Mouse (Mus musculus) hematopoietic stem cell, adult 5-6 weeks (primary cell): Measurements from ENCODE around the gene Wdr5. TPM values are rescaled to one million over a fixed set of nuclear protein-coding genes. Genes with fewer than 3 reads are reported as not detected.
"Not testable (repeated sequence)": the region's sequence is repeated elsewhere in the genome, so short reads cannot be mapped to it uniquely, and the experiment has no call there.

ENCODE experiments used
- ATAC-seq, 2 experiments: fragments of 125-278 bp in 1 of 2; replicated peaks in 1 of 2; 2 replicates each; pipeline ENCODE4 v1.8.0; 2016 to 2017; ENCODE audit warnings: inconsistent platforms in 2 of 2, mild to moderate bottlenecking in 2 of 2, moderate number of reproducible peaks in 2 of 2, low read depth in 1 of 2, moderate TSS enrichment in 1 of 2; ENCODE audit not compliant: low FRiP score in 2 of 2, poor library complexity in 2 of 2, severe bottlenecking in 2 of 2, insufficient read depth in 1 of 2, low TSS enrichment in 1 of 2
- total RNA-seq: library from RNA; stranded (forward); fragments of 172-1452, 232-1000 nt; gene quantifications from 2 replicates; pipeline ENCODE4 v1.2.3, GENCODE M21; 2017

Gene Wdr5
- total RNA-seq, 1 experiment from 2014 or later: 75.7 TPM

- no peak for ATAC-seq
Measured at GRCm38 (mm10) chr2:27488362-27488761, 26.6 kb upstream of the Wdr5 start.

- no peak for ATAC-seq
Measured at GRCm38 (mm10) chr2:27490939-27491338, 24.0 kb upstream of the Wdr5 start.

- ATAC-seq: no peak
Measured at GRCm38 (mm10) chr2:27493971-27494370, 21.0 kb upstream of the Wdr5 start.

- no peak for ATAC-seq
Measured at GRCm38 (mm10) chr2:27496391-27497028, 18.4 kb upstream of the Wdr5 start.

- peak; percentile 65 to 68; a peak in 3 of 4 replicates for ATAC-seq
Measured at GRCm38 (mm10) chr2:27504113-27504885, 10.7 kb upstream of the Wdr5 start.

- no peak for ATAC-seq
Measured at GRCm38 (mm10) chr2:27505539-27505938, 9.4 kb upstream of the Wdr5 start.

- not testable (repeated sequence) for ATAC-seq
Measured at GRCm38 (mm10) chr2:27506658-27507057, 8.3 kb upstream of the Wdr5 start.

GRCm38 (mm10) chr2:27507562-27507961, 7.4 kb upstream of the Wdr5 start, which contains the start of gene Brd3:
TSS of gene Brd3 (minus strand) at chr2:27507662.
- ATAC-seq: no peak

GRCm38 (mm10) chr2:27510706-27511105, 4.3 kb upstream of the Wdr5 start:
- ATAC-seq: no peak

GRCm38 (mm10) chr2:27512909-27513308, 2.0 kb upstream of the Wdr5 start:
- peak in 1 of 2 experiments; percentile 23; a peak in 1 of 4 replicates for ATAC-seq

- no peak for ATAC-seq
Measured at GRCm38 (mm10) chr2:27513861-27514260, 1.1 kb upstream of the Wdr5 start.

- ATAC-seq: no peak
Measured at GRCm38 (mm10) chr2:27515341-27516166, 597 bp downstream of the Wdr5 start.

GRCm38 (mm10) chr2:27516289-27516688, 1.3 kb downstream of the Wdr5 start:
- ATAC-seq: no peak

- no peak for ATAC-seq
Measured at GRCm38 (mm10) chr2:27518283-27518682, 3.3 kb downstream of the Wdr5 start.

GRCm38 (mm10) chr2:27538455-27539330, 23.7 kb downstream of the Wdr5 start:
- not testable (repeated sequence) for ATAC-seq

- no peak for ATAC-seq
Measured at GRCm38 (mm10) chr2:27539336-27539735, 24.4 kb downstream of the Wdr5 start.
